Mouse (Mus musculus) embryo, embryonic 10.5 days (tissue): ENCODE data around the gene Stard3.
A peak's percentile ranks its signal among the peaks of the same experiment; 100 is the strongest.

Source experiments
- DNase-seq: peaks from one replicate; pipeline ENCODE4 v3.0.0-alpha.2; 2015; ENCODE audit warnings: low spot score

Gene Stard3

GRCm38 (mm10) chr11:98329081-98329959 lies 28.8 kb upstream of the Stard3 start, which contains the start of gene Neurod2:
Neurod2 (minus strand) TSS chr11:98329648.
- DNase-seq, result no peak

DNA sequence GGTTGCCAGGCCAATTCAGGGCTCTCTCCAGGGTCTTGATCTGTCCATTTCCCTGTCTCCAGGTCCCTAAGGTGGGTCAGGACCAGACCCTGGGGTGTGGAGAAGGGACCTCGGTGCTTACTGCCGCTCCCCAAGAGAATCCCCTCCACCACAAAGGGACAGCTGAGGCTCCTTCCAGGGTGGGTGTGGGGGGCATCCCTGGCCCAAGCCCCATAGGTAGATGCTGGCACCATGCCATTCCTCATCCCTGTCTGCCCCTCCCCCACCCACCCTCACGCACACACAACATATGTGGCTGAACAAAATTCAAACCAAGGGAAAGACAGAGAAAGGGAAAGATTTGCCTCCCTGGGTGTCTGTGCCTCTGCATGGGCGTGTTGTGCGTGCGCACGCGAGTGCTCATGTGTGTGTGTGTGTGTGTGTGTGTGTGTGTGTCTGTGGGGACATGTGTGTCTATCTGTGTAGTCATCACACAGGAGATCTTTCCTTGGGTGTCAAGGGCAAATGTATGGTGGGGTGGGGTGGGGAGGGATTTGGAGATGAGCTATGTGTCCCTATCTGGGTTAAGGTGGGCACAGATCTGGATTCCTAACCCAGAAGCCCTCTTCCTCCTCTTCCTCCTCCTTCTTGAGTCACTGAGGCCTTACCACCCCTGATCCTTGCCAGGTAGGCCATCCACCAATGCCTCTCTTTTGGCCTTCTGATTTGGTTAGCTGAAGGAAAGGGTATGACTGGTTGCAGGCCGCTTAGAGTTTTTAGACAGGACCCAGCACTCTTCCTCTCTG lies 28.0 kb upstream of the Stard3 start:
- DNase-seq, result no peak

DNA sequence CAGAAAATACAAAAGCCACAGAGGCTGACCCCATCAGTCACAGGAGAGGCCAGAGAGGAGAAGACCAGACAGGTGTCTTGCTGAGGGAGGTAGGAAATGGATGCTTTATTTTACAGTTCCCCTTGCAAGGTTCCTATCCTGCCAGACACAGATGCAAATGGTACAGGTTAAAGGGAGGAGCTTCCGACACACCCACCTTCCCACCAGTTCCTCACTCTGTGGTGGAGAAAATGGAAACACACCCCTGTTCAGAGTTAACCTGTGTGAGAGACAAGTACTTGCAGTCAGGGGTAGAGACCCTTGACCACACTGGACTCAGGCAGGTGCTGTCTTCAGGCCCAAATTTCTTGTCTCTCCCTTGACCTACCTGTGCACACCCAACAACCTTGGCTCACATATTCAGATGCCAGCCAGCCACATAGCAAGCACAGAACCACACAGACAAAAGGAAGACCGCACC lies 27.4 kb upstream of the Stard3 start:
- DNase-seq, result no peak

DNA sequence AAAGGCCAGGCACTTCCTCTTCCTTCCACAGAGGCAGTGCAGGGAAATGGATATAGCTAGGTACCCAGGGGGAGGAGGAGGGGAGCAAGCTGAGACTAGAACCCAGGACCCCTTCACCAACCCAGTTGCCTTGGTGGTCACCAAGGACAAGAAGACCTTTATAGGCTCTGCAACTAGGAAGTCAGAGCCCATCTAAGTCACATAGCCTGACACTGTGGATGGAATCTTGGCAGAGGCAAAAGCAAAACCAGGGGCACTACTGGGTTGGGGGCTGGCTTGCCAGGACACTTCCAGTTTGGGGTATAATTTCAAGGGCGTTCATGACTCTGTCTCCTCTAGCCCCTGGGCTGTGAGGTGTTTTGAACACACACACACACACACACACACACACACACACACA lies 26.8 kb upstream of the Stard3 start:
- no peak for DNase-seq

DNA sequence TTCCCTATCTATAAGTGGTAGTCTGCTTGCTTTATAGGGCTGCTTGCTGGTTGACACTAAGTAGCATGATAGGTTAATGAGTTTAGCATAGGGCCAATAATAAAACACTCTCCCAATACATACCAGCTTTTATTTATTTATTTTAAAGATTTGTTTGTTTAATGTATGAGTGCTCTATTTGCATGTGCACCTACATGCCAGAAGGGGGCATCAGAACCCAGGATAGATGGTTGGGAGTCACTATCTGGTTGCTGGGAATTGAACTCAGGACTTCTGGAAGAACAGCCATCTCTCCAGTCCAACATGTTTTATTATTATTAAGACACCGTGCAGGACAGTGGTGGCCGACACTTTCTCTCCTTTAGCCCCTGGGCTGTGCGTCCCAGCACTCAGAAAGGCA lies 26.0 kb upstream of the Stard3 start:
- DNase-seq, result no peak

GRCm38 (mm10) chr11:98332841-98333240 lies 25.3 kb upstream of the Stard3 start:
- DNase-seq, result no peak

DNA sequence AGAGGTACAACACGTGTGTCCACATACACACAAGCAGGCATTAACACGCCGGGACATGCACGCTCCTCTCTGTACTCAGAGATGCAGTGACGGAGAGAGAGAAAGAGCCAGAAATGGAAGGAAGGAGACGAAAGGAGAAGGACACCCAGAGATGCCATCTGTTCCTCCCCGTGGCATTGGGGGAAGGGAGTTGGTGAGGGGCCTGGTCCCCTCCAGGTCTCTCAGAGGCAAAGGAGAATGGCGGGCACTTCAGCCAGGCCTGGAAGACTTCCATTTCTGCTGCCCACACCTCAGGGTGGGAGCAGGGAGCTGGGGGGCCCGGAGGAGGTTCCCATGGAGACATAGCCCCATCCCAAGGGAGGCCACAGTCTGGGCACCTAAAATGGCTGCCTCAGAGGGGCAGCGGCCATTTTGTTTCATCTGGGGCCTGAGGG lies 24.9 kb upstream of the Stard3 start:
- DNase-seq, result no peak

DNA sequence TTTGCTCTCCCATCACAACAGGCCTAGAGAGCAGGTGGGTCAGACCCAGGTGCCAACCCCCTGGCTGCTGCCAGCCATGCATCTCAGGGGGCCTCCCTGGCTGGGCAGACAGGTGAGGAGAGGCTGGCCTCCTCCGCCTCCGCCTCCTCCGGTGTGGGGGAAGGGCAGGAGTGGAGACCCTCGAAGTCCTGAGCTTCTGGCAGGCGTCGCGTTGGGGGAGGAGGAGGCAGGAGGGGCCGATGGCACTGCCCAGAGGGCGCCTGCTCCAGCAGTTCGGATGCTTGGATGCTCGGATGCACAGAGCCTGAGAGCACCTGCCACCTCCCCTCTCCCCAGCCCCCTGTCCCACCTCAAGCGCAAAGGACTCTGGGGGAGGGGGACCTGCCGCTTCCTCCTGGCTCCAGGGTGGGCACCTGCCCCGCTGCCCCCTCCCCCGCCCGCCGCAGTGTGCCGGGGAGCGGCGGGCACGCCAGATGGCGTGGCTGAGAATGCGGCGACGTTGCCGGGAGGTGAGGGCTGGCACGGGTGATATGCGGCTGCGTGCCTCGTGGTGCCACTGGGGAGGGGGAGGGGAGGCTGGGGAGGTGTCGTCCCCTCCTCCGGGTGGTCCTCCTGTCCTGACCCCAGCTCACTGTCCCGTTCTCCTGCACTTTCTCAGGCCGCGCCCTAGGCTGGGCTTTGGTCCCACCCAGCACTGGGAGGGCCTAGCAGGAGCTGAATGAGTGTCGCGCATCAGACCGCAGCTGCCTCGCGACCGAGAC lies 24.0 kb upstream of the Stard3 start:
- no peak for DNase-seq

DNA sequence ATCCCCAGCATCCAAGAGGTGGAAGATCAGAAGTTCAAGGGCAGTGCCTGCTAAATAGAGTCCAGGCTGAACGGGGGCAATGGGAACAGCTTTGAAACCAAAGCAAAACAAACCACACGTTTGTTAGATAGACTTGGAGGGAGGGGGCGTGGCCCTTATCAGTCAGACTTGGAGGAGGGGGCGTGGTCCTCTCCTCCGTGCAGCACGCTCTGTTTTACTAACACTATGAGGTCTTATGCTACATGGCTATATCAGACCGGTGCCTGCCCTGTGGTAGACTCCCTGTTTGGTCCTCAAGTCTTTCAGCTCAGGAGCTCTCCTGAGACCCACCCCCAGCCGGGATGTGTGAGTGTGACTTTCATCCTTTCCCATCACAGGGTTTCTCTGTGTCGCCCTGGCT lies 22.9 kb upstream of the Stard3 start:
- DNase-seq, result no peak

- no peak for DNase-seq
Observed at GRCm38 (mm10) chr11:98336245-98337107, 21.7 kb upstream of the Stard3 start.

DNA sequence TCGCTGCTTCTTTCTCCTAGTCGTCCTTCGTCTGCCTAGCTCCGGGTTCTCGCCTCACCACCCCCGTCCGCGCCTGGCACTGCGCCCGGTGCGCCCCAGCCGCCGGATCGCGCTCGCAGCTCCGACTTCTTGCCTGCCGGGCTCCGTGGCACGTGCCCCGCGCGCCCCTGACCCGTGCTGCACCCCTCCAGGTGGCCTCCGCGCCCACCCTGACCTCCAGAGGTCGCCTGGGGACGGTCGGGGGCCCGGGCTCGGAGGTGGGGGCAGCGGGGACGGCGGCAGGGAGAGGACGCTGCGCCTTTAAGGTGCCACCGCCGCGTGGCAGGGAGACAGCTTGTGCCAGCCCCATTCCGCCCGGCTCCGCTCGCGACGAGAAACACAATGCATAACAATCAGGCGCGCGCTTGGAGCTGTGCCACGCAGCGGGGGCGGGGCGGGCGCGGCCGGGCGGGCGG lies 19.6 kb upstream of the Stard3 start:
- DNase-seq, result no peak

GRCm38 (mm10) chr11:98339071-98339501 lies 19.1 kb upstream of the Stard3 start:
- no peak for DNase-seq

- DNase-seq, result no peak
Observed at GRCm38 (mm10) chr11:98339679-98340287, 18.4 kb upstream of the Stard3 start.

DNA sequence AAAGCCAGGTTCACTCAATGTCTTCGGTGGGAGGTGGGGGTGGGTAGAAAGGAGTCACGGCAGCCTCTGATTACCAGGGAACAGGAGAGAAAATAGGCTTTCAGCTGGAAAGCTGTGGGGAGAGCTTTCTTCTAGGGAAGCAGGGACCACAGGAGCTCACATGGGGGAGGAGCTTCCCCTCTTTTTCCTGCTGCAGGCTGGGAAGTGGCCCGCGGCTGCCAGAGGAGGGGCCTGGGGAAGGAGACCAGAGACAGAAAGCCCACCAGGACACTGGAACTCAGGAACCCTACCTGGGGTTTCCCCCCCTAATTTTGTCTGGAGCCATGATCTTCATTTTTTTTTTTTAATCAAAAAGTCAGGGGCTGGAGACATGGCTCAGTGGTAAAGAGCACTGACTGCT lies 17.6 kb upstream of the Stard3 start:
- DNase-seq, result no peak

DNA sequence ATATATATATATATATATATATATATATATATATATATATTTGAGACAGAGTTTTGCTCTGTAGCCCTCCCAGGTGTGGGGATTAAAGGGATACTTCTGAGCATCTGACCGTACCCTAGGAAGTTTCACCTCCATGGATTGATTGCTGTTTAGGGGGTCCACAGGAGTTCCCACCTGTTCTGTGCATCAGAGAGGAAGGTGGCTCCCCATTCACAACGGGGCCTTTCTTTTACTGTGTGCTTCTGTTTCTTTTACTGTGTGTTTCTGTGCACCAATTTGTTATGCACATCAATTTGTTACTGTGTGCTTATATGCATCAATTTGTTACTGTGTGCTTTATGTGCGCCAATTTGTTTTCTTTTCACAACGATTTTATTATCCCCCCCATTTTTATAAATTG lies 17.0 kb upstream of the Stard3 start:
- no peak for DNase-seq

DNA sequence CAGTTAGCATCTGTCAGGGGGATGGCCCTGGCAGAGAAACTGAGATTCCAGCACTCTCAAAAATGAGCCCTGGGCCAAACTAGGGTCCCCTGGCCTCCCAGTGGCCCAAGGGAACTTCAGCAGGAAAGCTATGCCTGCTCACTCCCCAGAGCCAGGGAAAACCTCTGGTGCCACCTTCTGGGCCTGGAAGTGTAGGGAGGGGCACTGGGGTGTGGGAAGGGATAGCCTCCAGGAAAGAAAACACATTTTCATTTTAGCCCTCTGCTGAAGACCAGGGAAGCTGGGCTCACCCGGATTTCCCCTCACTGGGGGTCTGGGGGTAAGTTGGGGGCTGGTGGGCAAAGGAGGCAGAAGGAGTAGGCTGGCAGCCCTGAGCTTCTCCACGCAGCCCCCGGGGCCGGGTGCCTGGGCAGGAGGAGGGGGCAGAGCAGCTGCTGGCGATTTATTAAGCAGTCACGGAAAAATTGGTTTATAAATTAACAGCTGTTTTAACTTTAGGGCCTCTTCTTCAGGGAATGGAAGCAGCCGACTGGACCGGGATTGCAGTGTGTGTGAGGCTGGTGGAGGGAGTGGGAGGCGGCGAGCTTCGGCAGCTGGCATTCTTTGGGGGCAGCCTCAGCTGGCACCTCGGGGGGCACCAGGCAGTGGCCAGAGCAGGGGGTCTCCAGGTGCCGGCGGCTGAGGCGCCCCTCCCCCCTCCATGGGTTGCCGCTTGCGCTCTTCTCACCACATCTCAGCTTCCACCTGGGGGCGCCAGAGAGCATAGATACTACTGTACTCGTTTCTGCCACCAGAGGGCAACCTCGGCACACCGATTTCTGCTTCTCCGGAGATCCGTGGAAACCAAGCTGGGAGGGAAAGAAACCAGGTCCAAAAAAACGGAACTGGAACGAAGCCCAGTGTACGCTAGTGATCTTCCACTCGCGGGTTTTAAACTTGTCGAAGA lies 15.9 kb upstream of the Stard3 start:
- DNase-seq, result peak; percentile 96

GRCm38 (mm10) chr11:98345253-98345652 lies 12.9 kb upstream of the Stard3 start:
- DNase-seq, result peak; percentile 85

- DNase-seq, result no peak
Observed at GRCm38 (mm10) chr11:98346168-98346567, 12.0 kb upstream of the Stard3 start.

- no peak for DNase-seq
Observed at GRCm38 (mm10) chr11:98347385-98348082, 10.6 kb upstream of the Stard3 start.
